Mouse (Mus musculus) liver, embryonic 14.5 days (tissue): ENCODE results near the gene Ehd3. TPM values are rescaled to one million over a fixed set of nuclear protein-coding genes. Genes with fewer than 3 reads are reported as not detected.

Experiments used
- ATAC-seq: fragments of 200-750 bp; cut with Nextera tagmentation; 2 replicates; pipeline ENCODE4 v1.8.0; 2017; ENCODE audit warnings: moderate number of reproducible peaks, mild to moderate bottlenecking, moderate library complexity; ENCODE audit not compliant: insufficient read depth
- DNase-seq, 3 experiments: peaks; one replicate each; pipeline ENCODE4 v3.0.0-alpha.2; 2012 to 2013; ENCODE audit warnings: low read depth in 3 of 3, low spot score in 3 of 3
- H3K27ac ChIP-seq: fragments of 300-500 bp; sonication (generic); 2 replicates; pipeline ENCODE4 v1.5.1; 2014; ENCODE audit warnings: moderate library complexity, mild to moderate bottlenecking, control low read depth, inconsistent platforms
- H3K27me3 ChIP-seq: fragments of 300-500 bp; sonication (generic); 2 replicates; pipeline ENCODE4 v1.6.1; 2014; ENCODE audit warnings: mild to moderate bottlenecking, low read length, moderate library complexity; ENCODE audit not compliant: control insufficient read depth, insufficient read depth
- H3K36me3 ChIP-seq: fragments of 300-500 bp; sonication (generic); replicated peaks from 2 replicates; pipeline ENCODE4 v1.6.1; 2014; ENCODE audit warnings: low read depth; ENCODE audit not compliant: control insufficient read depth, insufficient read depth
- H3K4me1 ChIP-seq, 2 experiments: fragments of 200-500 bp in 1 of 2; fragments of 300-500 bp in 1 of 2; sonication (generic) in 1 of 2; replicated peaks; 2 replicates each; pipeline ENCODE4 v1.6.1; 2012 to 2014; ENCODE audit warnings: antibody characterized with exemption in 1 of 2, inconsistent platforms in 1 of 2, low read length in 1 of 2; ENCODE audit not compliant: control insufficient read depth in 2 of 2, insufficient read depth in 2 of 2
- H3K4me2 ChIP-seq: fragments of 300-500 bp; sonication (generic); 2 replicates; pipeline ENCODE4 v1.6.1; 2014; ENCODE audit warnings: low read depth, mild to moderate bottlenecking, control low read depth, moderate library complexity
- H3K4me3 ChIP-seq, 2 experiments: fragments of 200-500 bp in 1 of 2; fragments of 300-500 bp in 1 of 2; sonication (generic) in 1 of 2; 2 replicates each; pipeline ENCODE4 v1.5.1; 2012 to 2014; ENCODE audit warnings: low read depth in 2 of 2, low read length in 2 of 2, mild to moderate bottlenecking in 2 of 2, control low read depth in 1 of 2, inconsistent platforms in 1 of 2, moderate library complexity in 1 of 2; ENCODE audit not compliant: insufficient read depth in 1 of 2
- H3K9ac ChIP-seq: fragments of 300-500 bp; sonication (generic); replicated peaks from 2 replicates; pipeline ENCODE4 v1.6.1; 2014; ENCODE audit warnings: mild to moderate bottlenecking, control low read depth, moderate library complexity
- H3K9me3 ChIP-seq: fragments of 300-500 bp; sonication (generic); 2 replicates; pipeline ENCODE4 v1.6.1; 2016; ENCODE audit warnings: low read length, mixed read lengths; ENCODE audit not compliant: control insufficient read depth
- CTCF ChIP-seq: IDR thresholded peaks from 2 replicates; pipeline ENCODE4 v1.5.1; 2016; ENCODE audit warnings: antibody characterized with exemption, low read depth, control low read depth
- EP300 ChIP-seq: IDR thresholded peaks from 2 replicates; pipeline ENCODE4 v1.6.1; 2016; ENCODE audit warnings: antibody characterized with exemption, low read depth
- WGBS: fragments of 180-500 bp; shearing (Covaris S2); extraction: QIAGEN DNeasy Blood & Tissue Kit; methylation state at CpG from one replicate; pipeline ENCODE4 v1.1.7; 2014; ENCODE audit not compliant: insufficient replicate concordance; 5-methylcytosine and 5-hydroxymethylcytosine counted together
- polyA plus RNA-seq, 2 experiments: library from polyadenylated mRNA; depleted of rRNA in 1 of 2; stranded (reverse) in 1 of 2; unstranded in 1 of 2; fragments of >200 nt; fragmentation: Nextera tagmentation in 1 of 2; extraction: Ambion mirVana in 1 of 2; gene quantifications; 2 replicates each; pipeline versions ENCODE4 v1.2.1 to v1.2.3; 2012 to 2014

Gene Ehd3
- polyA plus RNA-seq, 2 experiments: 14.0 to 15.0 TPM

GRCm38 (mm10) chr17:73870956-73871605 is 67.1 kb downstream of the Ehd3 start:
- DNase-seq (no peak), ATAC-seq (no peak)
- H3K4me1 ChIP-seq: no peaks in the 10 kb centered on the region
- no peaks in the 10 kb centered on the region for H3K36me3 ChIP-seq
- H3K27me3 ChIP-seq: no peaks in the 10 kb centered on the region
- no peaks in the 10 kb centered on the region for H3K9me3 ChIP-seq
- H3K4me3 ChIP-seq: no peak overlapping the region
- 63% methylated on average over 14 of the region's 14 CpGs for WGBS
- no peak overlapping the region for H3K9ac ChIP-seq
- TF ChIP-seq EP300 (no peak), CTCF (no peak)
- no peak overlapping the region for H3K4me2 ChIP-seq
- H3K27ac ChIP-seq: no peak overlapping the region

GRCm38 (mm10) chr17:73875268-73875667 is 71.3 kb downstream of the Ehd3 start:
- no peaks in the 10 kb centered on the region for H3K36me3 ChIP-seq
- H3K9me3 ChIP-seq: no peaks in the 10 kb centered on the region
- no peak for DNase-seq
- WGBS: 38% methylated on average over 4 of the region's 4 CpGs
- no peak for TF ChIP-seq CTCF
- no peak for TF ChIP-seq EP300
- H3K4me1 ChIP-seq: no peaks in the 10 kb centered on the region
- H3K9ac ChIP-seq: no peak overlapping the region
- H3K4me2 ChIP-seq: no peak overlapping the region
- ATAC-seq: no peak
- no peaks in the 10 kb centered on the region for H3K27me3 ChIP-seq
- H3K4me3 ChIP-seq: no peak overlapping the region
- H3K27ac ChIP-seq: no peak overlapping the region

DNA sequence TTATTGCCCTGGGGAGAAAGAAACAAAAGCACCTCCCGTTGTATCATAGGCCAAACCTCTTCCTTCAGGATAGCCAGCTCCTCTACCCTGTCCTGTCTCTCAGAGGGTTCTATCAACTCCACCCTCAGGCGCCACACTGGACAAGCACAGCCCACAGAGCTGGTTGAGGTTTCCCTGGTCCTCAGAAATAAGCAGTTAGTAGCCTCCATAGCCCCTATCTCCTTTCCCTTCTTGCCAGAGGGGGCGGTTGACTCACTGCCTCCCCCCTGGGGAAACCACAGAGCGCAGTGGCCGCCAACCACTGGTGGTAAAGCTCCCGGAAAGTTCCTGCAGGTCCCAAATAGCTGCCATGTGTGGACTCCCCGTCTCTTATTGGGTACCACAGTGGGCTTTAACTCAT is 71.7 kb downstream of the Ehd3 start:
- Histone ChIP-seq H3K4me3 (no peak overlapping the region), H3K27me3 (no peaks in the 10 kb centered on the region), H3K9me3 (no peaks in the 10 kb centered on the region), H3K4me1 (no peaks in the 10 kb centered on the region), H3K36me3 (no peaks in the 10 kb centered on the region), H3K9ac (no peak overlapping the region), H3K4me2 (no peak overlapping the region), H3K27ac (no peak overlapping the region)
- no peak for TF ChIP-seq CTCF
- DNase-seq (no peak), ATAC-seq (no peak)
- 36% methylated on average over 7 of the region's 7 CpGs for WGBS

GRCm38 (mm10) chr17:73879262-73879916 is 75.5 kb downstream of the Ehd3 start:
- H3K27me3 ChIP-seq: no peaks in the 10 kb centered on the region
- DNase-seq (no peak), ATAC-seq (no peak)
- H3K4me3 ChIP-seq: no peak overlapping the region
- H3K9me3 ChIP-seq: no peaks in the 10 kb centered on the region
- no peaks in the 10 kb centered on the region for H3K36me3 ChIP-seq
- H3K4me2 ChIP-seq: no peak overlapping the region
- TF ChIP-seq EP300 (no peak), CTCF (no peak)
- H3K4me1 ChIP-seq: no peaks in the 10 kb centered on the region
- WGBS: 73% methylated on average over 10 of the region's 10 CpGs
- no peak overlapping the region for H3K27ac ChIP-seq
- H3K9ac ChIP-seq: no peak overlapping the region

DNA sequence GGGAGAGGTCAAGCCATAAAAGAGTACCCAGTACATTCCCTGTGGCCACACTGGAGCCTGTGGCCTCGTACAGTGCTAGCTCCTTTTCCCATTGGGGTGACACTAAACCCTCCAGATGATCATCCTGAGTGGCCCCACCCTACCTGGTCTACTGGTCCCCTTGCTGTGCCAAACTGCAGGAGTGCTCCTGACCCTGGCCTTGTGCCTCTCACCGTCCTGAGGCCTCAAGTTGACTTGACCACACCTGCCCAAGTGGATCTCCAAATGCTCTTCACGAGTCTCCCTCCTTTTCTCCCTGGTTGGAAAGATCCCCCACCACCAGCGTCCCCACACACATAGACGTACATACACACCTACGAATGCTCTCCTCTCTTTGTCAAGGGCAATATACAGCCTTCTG is 76.4 kb downstream of the Ehd3 start:
- Histone ChIP-seq H3K4me1 (no peaks in the 10 kb centered on the region), H3K4me2 (no peak overlapping the region), H3K9me3 (no peaks in the 10 kb centered on the region), H3K4me3 (no peak overlapping the region), H3K27ac (no peak overlapping the region), H3K36me3 (no peaks in the 10 kb centered on the region), H3K27me3 (no peaks in the 10 kb centered on the region), H3K9ac (no peak overlapping the region)
- TF ChIP-seq CTCF (no peak), EP300 (no peak)
- ATAC-seq (no peak), DNase-seq (no peak)
- WGBS: 43% methylated on average over 6 of the region's 6 CpGs
